Mouse (Mus musculus) gastrocnemius, adult 2 months (tissue): ENCODE results near the gene Naa10. TPM values are rescaled to one million over a fixed set of nuclear protein-coding genes. Genes with fewer than 3 reads are reported as not detected.

Experiments
- DNase-seq: peaks from one replicate; pipeline ENCODE4 v3.0.0; 2022
- H3K27ac ChIP-seq: fragments of 200-600 bp; 2 replicates; pipeline ENCODE4 v1.8.1; 2022; ENCODE audit warnings: mild to moderate bottlenecking
- H3K4me3 ChIP-seq: fragments of 200-600 bp; 2 replicates; pipeline ENCODE4 v1.8.1; 2022; ENCODE audit warnings: mild to moderate bottlenecking, moderate library complexity
- CTCF ChIP-seq: fragments of 200-600 bp; IDR thresholded peaks from 2 replicates; pipeline ENCODE4 v1.8.1; 2022; ENCODE audit warnings: antibody characterized with exemption, mild to moderate bottlenecking, moderate library complexity
- intact Hi-C: fragments of 180-260 bp; cut with DNase I; formaldehyde crosslinking; loops from one replicate; pipeline ENCODE4 v1.15.1; 2025
- total RNA-seq, 2 experiments: library from RNA; stranded (reverse); gene quantifications; 2 replicates each; pipeline ENCODE4 v1.2.3; 2021

Naa10 gene
- total RNA-seq, 2 experiments from 2014 or later, result 51.2 to 63.4 TPM

GRCm38 (mm10) chrX:73869334-73869733 is 52.4 kb downstream of the Naa10 start:
- H3K4me3 ChIP-seq, result no peak overlapping the region
- intact Hi-C loops, result no loop called here
- H3K27ac ChIP-seq, result no peak overlapping the region
- DNase-seq, result no peak
- TF ChIP-seq CTCF, result no peak

DNA sequence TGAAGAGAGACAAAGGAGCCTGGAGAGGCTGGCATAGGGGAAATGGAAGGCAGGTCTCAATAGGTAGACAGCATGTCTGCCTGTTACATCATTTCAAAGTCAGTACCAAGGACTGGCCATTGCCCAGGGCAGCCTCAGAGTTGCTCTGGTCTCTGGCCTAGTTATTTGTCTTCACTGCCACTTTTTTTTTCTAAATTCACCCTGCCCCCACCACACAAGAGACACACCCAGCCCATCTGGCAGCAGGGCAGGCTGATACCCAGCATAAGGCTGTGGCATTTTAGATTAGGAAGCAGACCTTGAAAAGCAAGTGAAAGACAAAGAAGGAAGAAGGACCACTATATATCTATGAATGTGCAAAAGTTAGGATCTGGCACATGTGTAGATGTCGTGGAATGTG is 53.9 kb downstream of the Naa10 start:
- DNase-seq, result no peak
- intact Hi-C loops, result no loop called here
- Histone ChIP-seq H3K4me3 (no peak overlapping the region), H3K27ac (no peak overlapping the region)
- no peak for TF ChIP-seq CTCF

DNA sequence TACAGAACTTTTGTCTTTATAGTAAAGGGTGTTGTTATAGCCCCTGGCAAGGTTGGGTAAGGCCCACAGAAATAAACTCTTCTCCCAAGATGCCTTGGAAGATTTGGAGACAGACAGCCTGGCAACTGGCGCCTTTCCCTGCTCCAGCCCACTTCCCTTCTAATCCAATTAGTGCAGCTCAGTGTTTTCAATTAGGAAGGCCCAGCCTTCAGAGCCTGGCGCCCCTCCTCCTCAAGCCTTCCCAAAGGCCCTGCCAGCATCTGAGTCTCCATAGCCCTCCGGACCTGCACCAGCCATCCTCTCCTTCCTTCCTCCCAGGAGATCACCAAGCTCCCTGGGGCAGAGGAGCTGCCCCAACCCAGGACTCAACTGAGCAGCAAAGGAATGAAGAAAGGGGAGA is 54.5 kb downstream of the Naa10 start:
- no peak overlapping the region for H3K27ac ChIP-seq
- H3K4me3 ChIP-seq, result no peak overlapping the region
- DNase-seq, result no peak
- intact Hi-C loops, result no loop called here
- no peak for TF ChIP-seq CTCF

Other genes starting within 250 kb of the Naa10 start
- gene Slc6a8, start 248.8 kb downstream of the Naa10 start, total RNA-seq, result 100 to 1,000 TPM; 125 to 154 TPM
- gene Bcap31, start 205.8 kb downstream of the Naa10 start, total RNA-seq, result 10 to 100 TPM; 48.5 to 55.8 TPM
- gene Abcd1, start 205.3 kb downstream of the Naa10 start, total RNA-seq, result 10 to 100 TPM; 20.1 to 24.2 TPM
- gene Plxnb3, start 164.9 kb downstream of the Naa10 start, total RNA-seq, result under 1 TPM; 0.54 to 0.75 TPM
- 10 to 100 TPM; 34.6 to 41.2 TPM for gene Srpk3, start 147.5 kb downstream of the Naa10 start, total RNA-seq
- gene Idh3g, start 135.0 kb downstream of the Naa10 start, total RNA-seq, result 100 to 1,000 TPM; 384 to 433 TPM
- gene Ssr4, start 134.9 kb downstream of the Naa10 start, total RNA-seq, result 10 to 100 TPM; 77.3 to 79.0 TPM
- 1 to 10 TPM in 1 of 2 experiments, under 1 TPM in 1; 0.56 to 1.3 TPM for gene Pdzd4, start 97.0 kb downstream of the Naa10 start, total RNA-seq
- not detected for gene Avpr2, start 29.8 kb downstream of the Naa10 start, total RNA-seq
- gene L1cam, start 25.8 kb downstream of the Naa10 start, total RNA-seq, result 1 to 10 TPM; 2.3 to 3.2 TPM
- under 1 TPM; 0.59 to 0.89 TPM for gene Arhgap4, start 74 bp downstream of the Naa10 start, total RNA-seq
- gene Renbp, start 8.9 kb upstream of the Naa10 start, total RNA-seq, result 1 to 10 TPM; 1.4 to 1.7 TPM
- 10 to 100 TPM; 35.5 to 36.0 TPM for gene Hcfc1, start 44.4 kb upstream of the Naa10 start, total RNA-seq
- gene Irak1, start 102.0 kb upstream of the Naa10 start, total RNA-seq, result 10 to 100 TPM; 35.1 to 40.5 TPM
- not detected for gene Opn1mw, start 205.5 kb upstream of the Naa10 start, total RNA-seq
- gene Mecp2, start 213.4 kb upstream of the Naa10 start, total RNA-seq, result 10 to 100 TPM; 29.0 to 29.3 TPM
- not detected for gene Tex28, start 245.9 kb upstream of the Naa10 start, total RNA-seq